Mouse (Mus musculus) embryonic facial prominence, embryonic 14.5 days (tissue): ENCODE results near the gene Cngb1. TPM values are rescaled to one million over a fixed set of nuclear protein-coding genes. Genes with fewer than 3 reads are reported as not detected.

Source experiments
- ATAC-seq: fragments of 200-750 bp; cut with Nextera tagmentation; 2 replicates; pipeline ENCODE4 v1.8.0; 2017; ENCODE audit warnings: low read depth, moderate number of reproducible peaks, moderate TSS enrichment
- DNase-seq: peaks from one replicate; pipeline ENCODE4 v3.0.0-alpha.2; 2015; ENCODE audit warnings: low spot score
- H3K27ac ChIP-seq: fragments of 300-500 bp; sonication (generic); replicated peaks from 2 replicates; pipeline ENCODE4 v1.5.1; 2014; ENCODE audit warnings: low read depth, mild to moderate bottlenecking, low read length, moderate library complexity
- H3K27me3 ChIP-seq: fragments of 300-500 bp; sonication (generic); replicated peaks from 2 replicates; pipeline ENCODE4 v1.6.1; 2014; ENCODE audit warnings: low read length; ENCODE audit not compliant: control insufficient read depth, insufficient read depth
- H3K36me3 ChIP-seq: fragments of 300-500 bp; sonication (generic); 2 replicates; pipeline ENCODE4 v1.6.1; 2014; ENCODE audit warnings: low read length, mixed read lengths; ENCODE audit not compliant: control insufficient read depth, insufficient read depth
- H3K4me1 ChIP-seq: fragments of 300-500 bp; sonication (generic); 2 replicates; pipeline ENCODE4 v1.6.1; 2014; ENCODE audit warnings: antibody characterized with exemption, low read length; ENCODE audit not compliant: control insufficient read depth, insufficient read depth
- H3K4me2 ChIP-seq: fragments of 300-500 bp; sonication (generic); 2 replicates; pipeline ENCODE4 v1.6.1; 2014; ENCODE audit warnings: low read depth, mild to moderate bottlenecking, low read length, moderate library complexity, mixed read lengths
- H3K4me3 ChIP-seq: fragments of 300-500 bp; sonication (generic); 2 replicates; pipeline ENCODE4 v1.5.1; 2014; ENCODE audit warnings: low read depth, mild to moderate bottlenecking, low read length
- H3K9ac ChIP-seq: fragments of 300-500 bp; sonication (generic); 2 replicates; pipeline ENCODE4 v1.6.1; 2014; ENCODE audit warnings: low read depth, mild to moderate bottlenecking, low read length, moderate library complexity, mixed read lengths
- H3K9me3 ChIP-seq: fragments of 300-500 bp; sonication (generic); 2 replicates; pipeline ENCODE4 v1.6.1; 2016; ENCODE audit warnings: low read length; ENCODE audit not compliant: control insufficient read depth
- WGBS: fragments of 180-500 bp; shearing (Covaris S2); extraction: QIAGEN DNeasy Blood & Tissue Kit; methylation state at CpG from one replicate; pipeline ENCODE4 v1.1.7; 2014; 5-methylcytosine and 5-hydroxymethylcytosine counted together
- polyA plus RNA-seq: library from polyadenylated mRNA; unstranded; fragments of >200 nt; fragmentation: Nextera tagmentation; extraction: Ambion mirVana; gene quantifications from 2 replicates; pipeline ENCODE4 v1.2.1, GENCODE M21; 2014

Cngb1 gene
- polyA plus RNA-seq, 1 experiment from 2014 or later, result 1.7 TPM

GRCm38 (mm10) chr8:95226251-95227150 lies 79.9 kb downstream of the Cngb1 start:
- Histone ChIP-seq H3K4me2 (no peak overlapping the region), H3K4me1 (peaks cover 9% of the 10 kb centered on the region; the same call in 1 of the 2 replicates), H3K9ac (no peak overlapping the region), H3K36me3 (no peaks in the 10 kb centered on the region), H3K4me3 (no peak overlapping the region), H3K27ac (peak overlapping the region; percentile 48; the same call in 1 of the 2 replicates), H3K9me3 (no peaks in the 10 kb centered on the region), H3K27me3 (no peaks in the 10 kb centered on the region)
- ATAC-seq, result 0 out of 2 replicates have a peak, but pooled peaks have one; percentile 4
- peak; percentile 43 for DNase-seq
- WGBS, result 35% methylated on average over 7 of the region's 7 CpGs

GRCm38 (mm10) chr8:95223969-95224368 lies 82.4 kb downstream of the Cngb1 start:
- Histone ChIP-seq H3K9ac (no peak overlapping the region), H3K4me1 (peaks cover 9% of the 10 kb centered on the region; the same call in 1 of the 2 replicates), H3K27ac (no peak overlapping the region), H3K27me3 (no peaks in the 10 kb centered on the region), H3K4me2 (no peak overlapping the region), H3K9me3 (no peaks in the 10 kb centered on the region), H3K36me3 (no peaks in the 10 kb centered on the region), H3K4me3 (no peak overlapping the region)
- WGBS, result 87% methylated on average over 5 of the region's 5 CpGs
- ATAC-seq (no peak), DNase-seq (no peak)

GRCm38 (mm10) chr8:95221045-95221444 lies 85.3 kb downstream of the Cngb1 start:
- no peak for DNase-seq

GRCm38 (mm10) chr8:95220571-95220998 lies 85.8 kb downstream of the Cngb1 start:
- 40% methylated on average over 7 of the region's 7 CpGs for WGBS
- H3K27me3 ChIP-seq, result no peaks in the 10 kb centered on the region
- ATAC-seq (no peak), DNase-seq (no peak)
- H3K4me1 ChIP-seq, result no peaks in the 10 kb centered on the region
- no peaks in the 10 kb centered on the region for H3K36me3 ChIP-seq
- H3K4me3 ChIP-seq, result no peak overlapping the region
- H3K4me2 ChIP-seq, result no peak overlapping the region
- H3K9ac ChIP-seq, result no peak overlapping the region
- no peaks in the 10 kb centered on the region for H3K9me3 ChIP-seq
- no peak overlapping the region for H3K27ac ChIP-seq

More at GRCm38 (mm10) chr8:95221045-95221444, 85.3 kb downstream of the Cngb1 start:
- Histone ChIP-seq H3K4me2 (no peak overlapping the region), H3K27me3 (no peaks in the 10 kb centered on the region), H3K9ac (no peak overlapping the region), H3K36me3 (no peaks in the 10 kb centered on the region), H3K27ac (no peak overlapping the region), H3K9me3 (no peaks in the 10 kb centered on the region), H3K4me1 (no peaks in the 10 kb centered on the region), H3K4me3 (no peak overlapping the region)
- ATAC-seq, result no peak
- WGBS, result 18% methylated on average over 2 of the region's 2 CpGs

GRCm38 (mm10) chr8:95219623-95220022 lies 86.8 kb downstream of the Cngb1 start:
- H3K9me3 ChIP-seq, result no peaks in the 10 kb centered on the region
- H3K36me3 ChIP-seq, result no peaks in the 10 kb centered on the region
- no peak overlapping the region for H3K4me2 ChIP-seq
- H3K27ac ChIP-seq, result no peak overlapping the region
- H3K27me3 ChIP-seq, result no peaks in the 10 kb centered on the region
- no peak overlapping the region for H3K9ac ChIP-seq
- no peaks in the 10 kb centered on the region for H3K4me1 ChIP-seq
- DNase-seq (no peak), ATAC-seq (no peak)
- no peak overlapping the region for H3K4me3 ChIP-seq
- WGBS, result 80% methylated on average over 8 of the region's 8 CpGs

GRCm38 (mm10) chr8:95215709-95216360 lies 90.5 kb downstream of the Cngb1 start:
- ATAC-seq, result no peak

GRCm38 (mm10) chr8:95209924-95210323 lies 96.5 kb downstream of the Cngb1 start:
- no peaks in the 10 kb centered on the region for H3K36me3 ChIP-seq
- DNase-seq (peak; percentile 39), ATAC-seq (no peak)
- no peaks in the 10 kb centered on the region for H3K9me3 ChIP-seq
- no peaks in the 10 kb centered on the region for H3K4me1 ChIP-seq
- WGBS, result 67% methylated on average over 11 of the region's 11 CpGs
- H3K27ac ChIP-seq, result no peak overlapping the region
- no peak overlapping the region for H3K4me3 ChIP-seq
- H3K4me2 ChIP-seq, result no peak overlapping the region
- no peaks in the 10 kb centered on the region for H3K27me3 ChIP-seq
- H3K9ac ChIP-seq, result no peak overlapping the region

More at GRCm38 (mm10) chr8:95215709-95216360, 90.5 kb downstream of the Cngb1 start:
- Histone ChIP-seq H3K9ac (no peak overlapping the region), H3K27me3 (no peaks in the 10 kb centered on the region), H3K36me3 (no peaks in the 10 kb centered on the region), H3K4me1 (no peaks in the 10 kb centered on the region), H3K9me3 (no peaks in the 10 kb centered on the region), H3K4me3 (no peak overlapping the region), H3K4me2 (no peak overlapping the region), H3K27ac (no peak overlapping the region)
- no peak for DNase-seq
- WGBS, result 76% methylated on average over 11 of the region's 11 CpGs

GRCm38 (mm10) chr8:95205946-95206345 lies 100.4 kb downstream of the Cngb1 start:
- DNase-seq, result no peak
- no peak for ATAC-seq
- 40% methylated on average over 8 of the region's 8 CpGs for WGBS

More at GRCm38 (mm10) chr8:95205946-95206345, 100.4 kb downstream of the Cngb1 start:
- Histone ChIP-seq H3K4me1 (no peaks in the 10 kb centered on the region), H3K4me3 (no peak overlapping the region), H3K4me2 (no peak overlapping the region), H3K27me3 (no peaks in the 10 kb centered on the region), H3K9me3 (no peaks in the 10 kb centered on the region), H3K36me3 (no peaks in the 10 kb centered on the region), H3K27ac (no peak overlapping the region), H3K9ac (no peak overlapping the region)
